Mouse (Mus musculus) forebrain, embryonic 11.5 days (tissue): ENCODE measurements at regions not wholly inside any gene's neighbourhood (a gene's known extent, or its start where the extent isn't known, plus 50 kb on each side); places are given as distances from the start of the nearest gene placed in this dataset.
"Not testable (repeated sequence)": the region's sequence is repeated elsewhere in the genome, so short reads cannot be mapped to it uniquely, and the experiment has no call there.

Experiments used
- ATAC-seq: fragments of 200-750 bp; cut with Nextera tagmentation; replicated peaks from 2 replicates; pipeline ENCODE4 v1.8.0; 2017; ENCODE audit warnings: moderate TSS enrichment; ENCODE audit not compliant: low FRiP score
- DNase-seq: peaks from one replicate; pipeline ENCODE4 v3.0.0-alpha.2; 2017; ENCODE audit warnings: low spot score
- H3K27ac ChIP-seq: fragments of 300-500 bp; sonication (generic); 2 replicates; pipeline ENCODE4 v1.5.1; 2014; ENCODE audit warnings: low read depth, low read length
- H3K27me3 ChIP-seq: fragments of 300-500 bp; sonication (generic); 2 replicates; pipeline ENCODE4 v1.6.1; 2014; ENCODE audit warnings: mild to moderate bottlenecking, low read length, mixed read lengths; ENCODE audit not compliant: control insufficient read depth, insufficient read depth
- H3K36me3 ChIP-seq: fragments of 300-500 bp; sonication (generic); 2 replicates; pipeline ENCODE4 v1.6.1; 2014; ENCODE audit warnings: mild to moderate bottlenecking, low read length, moderate library complexity, mixed read lengths; ENCODE audit not compliant: control insufficient read depth, insufficient read depth
- H3K4me1 ChIP-seq: fragments of 300-500 bp; sonication (generic); replicated peaks from 2 replicates; pipeline ENCODE4 v1.6.1; 2014; ENCODE audit warnings: low read length, mixed read lengths; ENCODE audit not compliant: control insufficient read depth, insufficient read depth
- H3K4me2 ChIP-seq: fragments of 300-500 bp; sonication (generic); 2 replicates; pipeline ENCODE4 v1.6.1; 2014; ENCODE audit warnings: low read depth, mild to moderate bottlenecking, low read length, moderate library complexity, mixed read lengths; ENCODE audit not compliant: severe bottlenecking
- H3K4me3 ChIP-seq: fragments of 300-500 bp; sonication (generic); 2 replicates; pipeline ENCODE4 v1.5.1; 2014; ENCODE audit warnings: low read depth, low read length
- H3K9ac ChIP-seq: fragments of 300-500 bp; sonication (generic); 2 replicates; pipeline ENCODE4 v1.6.1; 2014; ENCODE audit warnings: low read length
- H3K9me3 ChIP-seq: fragments of 300-500 bp; sonication (generic); 2 replicates; pipeline ENCODE4 v1.6.1; 2016; ENCODE audit warnings: low read length, mixed read lengths; ENCODE audit not compliant: control insufficient read depth
- WGBS: fragments of 180-500 bp; shearing (Covaris S2); extraction: QIAGEN DNeasy Blood & Tissue Kit; methylation state at CpG from one replicate; pipeline ENCODE4 v1.1.7; 2014; 5-methylcytosine and 5-hydroxymethylcytosine counted together

GRCm38 (mm10) chr12:114285082-114285481, 741.4 kb downstream of the Adam6a start:
- DNase-seq (no peak), ATAC-seq (no peak)
- Histone ChIP-seq H3K4me2 (no peak overlapping the region), H3K36me3 (no peaks in the 10 kb centered on the region), H3K9me3 (peaks cover 4% of the 10 kb centered on the region; the same call in 1 of the 2 replicates), H3K27me3 (no peaks in the 10 kb centered on the region), H3K4me1 (no peaks in the 10 kb centered on the region), H3K27ac (no peak overlapping the region), H3K4me3 (no peak overlapping the region), H3K9ac (no peak overlapping the region)
- 96% methylated on average over 1 of the region's 1 CpGs for WGBS

DNA sequence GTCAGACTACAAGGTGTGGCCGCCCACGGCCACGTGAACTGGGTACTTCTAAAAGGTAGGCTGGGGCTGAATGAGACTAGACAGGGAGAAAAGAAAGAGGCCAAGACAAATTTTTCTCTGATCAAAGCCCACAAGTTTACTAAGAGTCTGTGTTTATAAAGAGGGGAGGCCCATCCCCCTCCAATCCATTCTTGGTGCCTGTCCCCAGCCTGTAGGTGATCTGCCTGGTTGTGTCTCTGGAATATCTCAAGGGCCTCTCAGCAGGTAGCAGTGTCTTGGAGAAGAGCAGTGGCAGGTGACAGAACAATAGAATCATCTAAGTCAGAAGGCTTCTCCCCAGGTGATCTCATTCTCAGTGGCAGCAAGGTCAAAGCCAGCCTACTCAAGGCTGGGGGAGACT, 743.3 kb downstream of the Adam6a start:
- no peak for DNase-seq
- 88% methylated on average over 3 of the region's 3 CpGs for WGBS
- Histone ChIP-seq H3K4me2 (no peak overlapping the region), H3K4me1 (no peaks in the 10 kb centered on the region), H3K36me3 (no peaks in the 10 kb centered on the region), H3K9ac (no peak overlapping the region), H3K9me3 (peaks cover 4% of the 10 kb centered on the region; the same call in 1 of the 2 replicates), H3K27me3 (no peaks in the 10 kb centered on the region), H3K4me3 (no peak overlapping the region), H3K27ac (no peak overlapping the region)
- no peak for ATAC-seq

DNA sequence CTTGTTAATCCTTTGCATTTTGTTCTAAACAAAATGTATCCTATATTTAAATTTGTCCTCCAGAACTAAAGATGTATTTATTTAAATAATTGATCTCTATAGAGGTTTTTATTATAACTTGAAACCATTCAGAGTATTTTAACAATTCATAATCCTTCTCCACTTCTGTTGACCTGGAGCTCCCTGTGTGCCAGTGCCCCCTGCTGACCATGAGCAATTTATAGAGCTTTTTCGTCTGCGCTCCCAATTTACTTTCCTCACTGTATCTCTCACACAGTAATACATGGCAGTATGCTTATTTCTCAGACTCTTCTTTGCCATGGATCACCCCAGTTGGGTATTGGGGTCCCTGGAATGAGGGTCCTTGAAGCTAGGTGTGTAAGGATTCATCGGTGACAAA, 747.4 kb downstream of the Adam6a start:
- Histone ChIP-seq H3K27me3 (no peaks in the 10 kb centered on the region), H3K9me3 (no peaks in the 10 kb centered on the region; the same call in 1 of the 2 replicates), H3K9ac (no peak overlapping the region), H3K27ac (no peak overlapping the region), H3K4me3 (no peak overlapping the region), H3K4me2 (no peak overlapping the region), H3K4me1 (no peaks in the 10 kb centered on the region), H3K36me3 (no peaks in the 10 kb centered on the region)
- no peak for DNase-seq
- ATAC-seq: no peak
- WGBS: 89% methylated on average over 3 of the region's 3 CpGs

DNA sequence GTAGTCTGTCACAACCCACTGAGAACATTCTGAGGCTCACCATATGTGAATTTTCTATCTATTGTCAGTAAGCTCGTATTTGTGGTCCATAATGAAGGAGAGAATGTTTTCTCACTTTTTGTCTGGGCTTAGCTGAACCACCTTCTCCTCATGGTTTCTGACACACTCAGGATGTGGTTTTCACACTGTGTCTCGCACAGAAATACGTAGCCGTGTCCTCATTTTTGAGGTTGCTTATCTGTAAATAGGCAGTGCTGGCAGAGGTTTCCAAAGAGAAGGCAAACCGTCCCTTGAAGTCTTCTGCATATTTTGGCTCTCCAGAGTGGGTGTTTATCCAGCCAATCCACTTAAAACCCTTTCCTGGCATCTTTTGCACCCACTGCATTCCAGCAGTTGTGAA, 756.1 kb downstream of the Adam6a start:
- 79% methylated on average over 5 of the region's 5 CpGs for WGBS
- H3K9me3 ChIP-seq: peaks cover 3% of the 10 kb centered on the region
- no peak overlapping the region for H3K4me2 ChIP-seq

GRCm38 (mm10) chr12:114301728-114302127, 758.0 kb downstream of the Adam6a start:
- H3K4me1 ChIP-seq: no peaks in the 10 kb centered on the region
- peaks cover 3% of the 10 kb centered on the region for H3K9me3 ChIP-seq
- H3K4me2 ChIP-seq: no peak overlapping the region
- no peaks in the 10 kb centered on the region for H3K27me3 ChIP-seq
- H3K9ac ChIP-seq: no peak overlapping the region
- whole genome bisulfite sequencing: 75% methylated on average over 2 of the region's 2 CpGs
- H3K27ac ChIP-seq: no peak overlapping the region
- no peaks in the 10 kb centered on the region for H3K36me3 ChIP-seq
- ATAC-seq (no peak), DNase-seq (no peak)
- no peak overlapping the region for H3K4me3 ChIP-seq

More for the DNA sequence above, 756.1 kb downstream of the Adam6a start:
- H3K9ac ChIP-seq: no peak overlapping the region
- ATAC-seq: no peak
- H3K27me3 ChIP-seq: no peaks in the 10 kb centered on the region
- no peaks in the 10 kb centered on the region for H3K4me1 ChIP-seq
- DNase-seq: no peak
- H3K36me3 ChIP-seq: no peaks in the 10 kb centered on the region
- H3K27ac ChIP-seq: no peak overlapping the region
- no peak overlapping the region for H3K4me3 ChIP-seq

DNA sequence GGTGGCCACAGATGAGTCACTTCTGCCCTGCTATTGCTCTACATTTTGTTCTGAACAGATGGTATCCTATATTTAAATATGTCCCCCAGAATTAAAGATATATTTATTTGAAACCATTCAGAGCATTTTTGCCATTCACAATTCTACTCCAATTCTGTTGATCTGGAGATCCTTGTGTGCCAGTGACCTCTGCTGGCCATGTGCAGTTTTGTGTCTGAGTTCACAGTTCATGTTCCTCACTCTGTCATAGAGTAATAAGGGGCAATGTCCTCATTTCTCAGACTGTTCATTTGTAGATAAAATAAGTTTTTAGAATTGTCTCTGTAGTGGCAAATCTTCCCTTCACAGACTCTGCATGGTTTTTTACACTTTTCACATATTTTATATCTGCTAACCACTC, 788.8 kb downstream of the Adam6a start:
- Histone ChIP-seq H3K4me1 (no peaks in the 10 kb centered on the region), H3K9me3 (no peaks in the 10 kb centered on the region; the same call in 1 of the 2 replicates), H3K4me2 (no peak overlapping the region), H3K27ac (no peak overlapping the region), H3K27me3 (no peaks in the 10 kb centered on the region), H3K9ac (no peak overlapping the region), H3K4me3 (no peak overlapping the region), H3K36me3 (no peaks in the 10 kb centered on the region)
- no peak for DNase-seq
- ATAC-seq: no peak

DNA sequence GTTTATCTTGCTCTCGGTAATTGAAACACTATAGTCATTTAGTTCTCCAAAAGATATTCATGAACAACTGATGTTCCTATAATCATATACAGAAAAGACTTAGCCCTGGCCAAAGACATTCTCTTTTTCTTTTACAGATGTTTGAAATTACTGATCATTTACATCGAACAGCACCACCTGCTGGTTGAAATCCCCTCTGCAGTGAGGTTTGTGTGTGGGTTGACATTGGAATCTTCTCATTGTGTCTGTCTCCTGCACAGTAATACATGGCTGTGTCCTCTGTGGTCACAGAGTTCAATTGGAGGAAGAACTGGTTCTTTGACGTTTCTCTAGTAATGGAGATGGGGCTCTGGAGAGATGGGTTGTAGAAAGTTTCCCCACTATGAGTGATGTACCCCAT, 822.6 kb downstream of the Adam6a start:
- Histone ChIP-seq H3K4me3 (no peak overlapping the region), H3K9me3 (peaks cover 3% of the 10 kb centered on the region; the same call in 1 of the 2 replicates), H3K9ac (no peak overlapping the region), H3K27me3 (no peaks in the 10 kb centered on the region), H3K4me2 (no peak overlapping the region), H3K36me3 (no peaks in the 10 kb centered on the region), H3K4me1 (no peaks in the 10 kb centered on the region), H3K27ac (no peak overlapping the region)
- no peak for DNase-seq
- WGBS: 73% methylated on average over 3 of the region's 3 CpGs
- no peak for ATAC-seq

- not testable (repeated sequence) for H3K4me3 ChIP-seq, H3K27ac ChIP-seq, H3K4me1 ChIP-seq, H3K27me3 ChIP-seq, H3K36me3 ChIP-seq, H3K9ac ChIP-seq, H3K9me3 ChIP-seq, H3K4me2 ChIP-seq, ATAC-seq
- DNase-seq: peak; percentile 46
- 37% methylated on average over 36 of the region's 43 CpGs for WGBS
Measured at GRCm38 (mm10) chr12:114378696-114379350, 835.1 kb downstream of the Adam6a start.

- ATAC-seq (no peak), DNase-seq (no peak)
- 75% methylated on average over 2 of the region's 2 CpGs for WGBS
- Histone ChIP-seq H3K4me2 (no peak overlapping the region), H3K4me1 (no peaks in the 10 kb centered on the region), H3K9me3 (no peaks in the 10 kb centered on the region; the same call in 1 of the 2 replicates), H3K27me3 (no peaks in the 10 kb centered on the region), H3K9ac (no peak overlapping the region), H3K27ac (no peak overlapping the region), H3K4me3 (no peak overlapping the region), H3K36me3 (no peaks in the 10 kb centered on the region)
Measured at GRCm38 (mm10) chr12:114391447-114391846, 847.7 kb downstream of the Adam6a start.
